ENCODE assay signal across 8 mouse cellular contexts in the genomic region with DNA sequence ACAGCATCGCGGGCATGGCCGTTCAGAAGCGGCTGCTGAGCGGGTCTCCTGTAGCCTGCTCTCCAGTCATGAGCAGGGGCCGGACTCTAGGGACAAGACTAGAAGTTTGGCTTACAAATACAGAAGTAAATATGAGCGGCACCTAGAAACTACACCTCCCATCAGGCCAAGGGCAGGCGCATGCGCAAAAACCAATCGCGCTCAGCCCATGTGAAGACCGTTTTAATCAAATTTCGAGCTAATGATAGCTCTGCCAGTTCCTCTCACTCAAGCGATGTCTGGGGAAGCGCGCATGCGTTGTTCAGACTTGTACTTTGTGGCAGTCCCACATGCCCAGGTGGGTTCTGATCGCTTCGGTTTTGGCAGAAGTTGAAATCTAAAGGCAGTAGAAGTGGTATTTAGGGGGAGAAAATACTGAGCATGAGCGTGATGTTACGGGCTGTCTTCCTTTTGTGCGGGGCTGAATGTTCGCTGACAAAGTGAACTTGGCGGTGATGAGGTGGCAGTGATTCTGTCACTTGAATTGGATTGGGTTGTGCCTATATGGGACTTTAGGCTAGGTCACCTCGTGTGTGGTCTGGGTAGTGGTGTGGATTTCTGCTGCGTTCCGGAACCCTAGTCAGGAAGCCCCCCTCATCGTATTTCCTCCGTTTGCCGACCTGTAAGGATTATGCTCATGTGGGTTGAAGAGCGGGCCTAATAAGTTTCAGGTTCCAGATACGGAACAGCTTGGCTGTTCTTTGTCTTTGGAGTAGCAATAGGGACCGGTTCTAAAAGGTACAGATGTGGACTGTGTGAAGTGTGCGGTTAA. TPM values are rescaled to one million over a fixed set of nuclear protein-coding genes. Genes with fewer than 3 reads are reported as not detected.
DNase-seq lines count a peak whose midpoint lies in the region; ATAC-seq lines count a peak whose summit lies in the region.

A gene (minus strand): TSS at position 168 of the 811 bp plus-strand sequence.
A gene (plus strand): TSS at position 242 of the 811 bp plus-strand sequence.

- H3K4me3 ChIP-seq in hindbrain, embryonic 12.5 days = peak within 1 kb of the TSS; percentile 61

- no peaks in the 10 kb centered on the region for H3K27me3 ChIP-seq in hindbrain, embryonic 12.5 days

- H3K9ac ChIP-seq in hindbrain, embryonic 12.5 days = peak within 1 kb of the TSS; percentile 74

- no peaks in the 10 kb centered on the region for H3K9me3 ChIP-seq in hindbrain, embryonic 12.5 days (replicated peaks)

- peak within 1 kb of the TSS; percentile 67 for H3K4me2 ChIP-seq in hindbrain, embryonic 12.5 days (replicated peaks)

- peak; percentile 97 for ATAC-seq in hindbrain, embryonic 12.5 days (ENCODE audit: low FRiP score)

- no peaks in the 10 kb centered on the region for H3K36me3 ChIP-seq in hindbrain, embryonic 12.5 days

- peaks cover 2% of the 10 kb centered on the region; the same call in 1 of the 2 replicates for H3K4me1 ChIP-seq in hindbrain, embryonic 12.5 days

- H3K27ac ChIP-seq in hindbrain, embryonic 12.5 days = peak within 1 kb of the TSS; percentile 60

- peak; percentile 97 for DNase-seq in NIH3T3 (ENCODE audit: low read depth)
- peak; percentile 92 to 96 for DNase-seq in cerebellum, postnatal 10 days
- peak; percentile 91 to 93 for DNase-seq in frontal cortex, postnatal 10 days (ENCODE audit: low spot score in 2 of 2)
- peak; percentile 90 to 97 for DNase-seq in layer of hippocampus, postnatal 14 days (ENCODE audit: low spot score in 2 of 2)
- peak; percentile 94 for DNase-seq in lung, postnatal 14 days
- DNase-seq in retina, adult 2 months (ENCODE audit: low read depth, low spot score) = peak; percentile 92
- peak; percentile 89 to 92 for DNase-seq in thymus, postnatal 36 days

- under 1% methylated on average over 34 of the region's 34 CpGs for WGBS in hindbrain, embryonic 12.5 days

RNA-seq across cellular contexts. Expression of the first gene that starts in this region (rescaled TPM):
- 4.9 and 5.5 TPM in 2 replicates for polyA plus RNA-seq in hindbrain, embryonic 12.5 days (2016; fragmentation: Nextera tagmentation; extraction: Ambion mirVana)
- total RNA-seq in layer of hippocampus, postnatal 14 days (2021) = 1 to 10 TPM; 4.8 to 7.6 TPM

RNA-seq across cellular contexts. Expression of the second gene that starts in this region (rescaled TPM):
- polyA plus RNA-seq in hindbrain, embryonic 12.5 days (2016; fragmentation: Nextera tagmentation; extraction: Ambion mirVana) = 14.5 and 16.4 TPM in 2 replicates
- total RNA-seq in layer of hippocampus, postnatal 14 days (2021) = 10 to 100 TPM; 19.1 TPM

Comparison
In these comparisons a context has a peak if more than half of its experiments do, and no peak if none do; other contexts are left out.
1. Peak in every context shown above with its lines: DNase-seq, ATAC-seq, H3K4me3 ChIP-seq and H3K27ac ChIP-seq.